Mouse (Mus musculus) urinary bladder, postnatal 0 days (tissue): ENCODE measurements around the gene Iqschfp. TPM values are rescaled to one million over a fixed set of nuclear protein-coding genes. Genes with fewer than 3 reads are reported as not detected.

Experiments used
- polyA plus RNA-seq: library from polyadenylated mRNA; unstranded; fragments of >200 nt; fragmentation: Nextera tagmentation; extraction: Ambion mirVana; gene quantifications from 2 replicates; pipeline ENCODE4 v1.2.1, GENCODE M21; 2015

The Iqschfp gene
- not detected in 2 replicates for polyA plus RNA-seq

GRCm38 (mm10) chr3:67892026-67892705 is at the start of gene Iqschfp, which contains the start of gene Iqcj:
Gene Iqschfp (plus strand): TSS chr3:67892232.
Gene Iqcj (plus strand): TSS chr3:67892220.

GRCm38 (mm10) chr3:68064731-68065130 is 172.7 kb downstream of the Iqschfp start, which contains the start of gene Schip1:
Gene Schip1 (plus strand): TSS chr3:68064802.

Other genes starting within 250 kb of the Iqschfp start
- not detected in 2 replicates for gene Iqcj, start within 50 bp of the Iqschfp start, polyA plus RNA-seq
- 85.0 and 98.2 TPM in 2 replicates for gene Schip1, start 172.6 kb downstream of the Iqschfp start, polyA plus RNA-seq